Mouse (Mus musculus) spleen, adult 12 weeks (tissue): ENCODE data around the gene Plch2.
"Not testable (repeated sequence)": the region's sequence is repeated elsewhere in the genome, so short reads cannot be mapped to it uniquely, and the experiment has no call there.

Source experiments
- DNase-seq: peaks from one replicate; pipeline ENCODE4 v3.0.0; 2022; ENCODE audit warnings: low spot score

The Plch2 gene

GRCm38 (mm10) chr4:155056724-155057123 is at the start of gene Plch2:
TSS of gene Plch2 (minus strand) at chr4:155056784.
- no peak for DNase-seq

- no peak for DNase-seq
Observed at GRCm38 (mm10) chr4:155098572-155098971, 42.0 kb upstream of the Plch2 start.

GRCm38 (mm10) chr4:155097452-155097851 is 40.9 kb upstream of the Plch2 start:
- DNase-seq, result no peak

- DNase-seq, result no peak
Observed at GRCm38 (mm10) chr4:155095967-155096366, 39.4 kb upstream of the Plch2 start.

GRCm38 (mm10) chr4:155095238-155095900 is 38.8 kb upstream of the Plch2 start:
- peak; percentile 53 for DNase-seq

GRCm38 (mm10) chr4:155094565-155094964 is 38.0 kb upstream of the Plch2 start:
- DNase-seq, result peak; percentile 31

- no peak for DNase-seq
Observed at GRCm38 (mm10) chr4:155093431-155094149, 37.0 kb upstream of the Plch2 start.

GRCm38 (mm10) chr4:155092718-155093430 is 36.3 kb upstream of the Plch2 start:
- DNase-seq, result no peak

GRCm38 (mm10) chr4:155090688-155091449 is 34.3 kb upstream of the Plch2 start:
- DNase-seq, result no peak

GRCm38 (mm10) chr4:155090147-155090546 is 33.6 kb upstream of the Plch2 start:
- DNase-seq, result no peak

- no peak for DNase-seq
Observed at GRCm38 (mm10) chr4:155089241-155089640, 32.7 kb upstream of the Plch2 start.

- DNase-seq, result peak; percentile 98
Observed at GRCm38 (mm10) chr4:155086108-155087024, 29.8 kb upstream of the Plch2 start, which contains the start of the genes Rer1 and Morn1. TSS of gene Rer1 (minus strand) at chr4:155086382. TSS of gene Morn1 (plus strand) at chr4:155086577.

- no peak for DNase-seq
Observed at GRCm38 (mm10) chr4:155085206-155086107, 28.9 kb upstream of the Plch2 start.

GRCm38 (mm10) chr4:155084351-155084750 is 27.8 kb upstream of the Plch2 start:
- DNase-seq, result no peak

- DNase-seq, result no peak
Observed at GRCm38 (mm10) chr4:155083553-155083952, 27.0 kb upstream of the Plch2 start.

- DNase-seq, result no peak
Observed at GRCm38 (mm10) chr4:155079666-155080065, 23.1 kb upstream of the Plch2 start.

- DNase-seq, result not testable (repeated sequence)
Observed at GRCm38 (mm10) chr4:155078808-155079207, 22.2 kb upstream of the Plch2 start.

- no peak for DNase-seq
Observed at GRCm38 (mm10) chr4:155076677-155077076, 20.1 kb upstream of the Plch2 start.

- no peak for DNase-seq
Observed at GRCm38 (mm10) chr4:155075813-155076212, 19.2 kb upstream of the Plch2 start.

GRCm38 (mm10) chr4:155075137-155075536 is 18.6 kb upstream of the Plch2 start:
- no peak for DNase-seq
